Mouse (Mus musculus): ENCODE measurements around the gene Arid1b.
"Not testable (repeated sequence)": the region's sequence is repeated elsewhere in the genome, so short reads cannot be mapped to it uniquely, and the experiment has no call there.

Gene Arid1b

GRCm38 (mm10) chr17:5085942-5086341 lies 91.8 kb downstream of the Arid1b start:
- no peak for DNase-seq (ENCODE audit: extremely low spot score)

GRCm38 (mm10) chr17:5088241-5088640 lies 94.1 kb downstream of the Arid1b start:
- DNase-seq (ENCODE audit: extremely low spot score): not testable (repeated sequence)

- no peak for DNase-seq (ENCODE audit: extremely low spot score)
Observed at GRCm38 (mm10) chr17:5088822-5089221, 94.7 kb downstream of the Arid1b start.

- DNase-seq (ENCODE audit: extremely low spot score): peak; percentile 31
Observed at GRCm38 (mm10) chr17:5089541-5089940, 95.4 kb downstream of the Arid1b start.

- no peak for DNase-seq (ENCODE audit: extremely low spot score)
Observed at GRCm38 (mm10) chr17:5091490-5091889, 97.4 kb downstream of the Arid1b start.

- DNase-seq (ENCODE audit: extremely low spot score): no peak
Observed at GRCm38 (mm10) chr17:5091934-5092333, 97.8 kb downstream of the Arid1b start.

GRCm38 (mm10) chr17:5093343-5093742 lies 99.2 kb downstream of the Arid1b start:
- DNase-seq (ENCODE audit: extremely low spot score): not testable (repeated sequence)

GRCm38 (mm10) chr17:5094636-5095035 lies 100.5 kb downstream of the Arid1b start:
- DNase-seq (ENCODE audit: extremely low spot score): no peak

- no peak for DNase-seq (ENCODE audit: extremely low spot score)
Observed at GRCm38 (mm10) chr17:5095741-5096140, 101.6 kb downstream of the Arid1b start.

GRCm38 (mm10) chr17:5097046-5097445 lies 102.9 kb downstream of the Arid1b start:
- no peak for DNase-seq (ENCODE audit: extremely low spot score)

GRCm38 (mm10) chr17:5097545-5098475 lies 103.7 kb downstream of the Arid1b start:
- no peak for DNase-seq (ENCODE audit: extremely low spot score)

GRCm38 (mm10) chr17:5098727-5099126 lies 104.6 kb downstream of the Arid1b start:
- no peak for DNase-seq (ENCODE audit: extremely low spot score)

GRCm38 (mm10) chr17:5099238-5099637 lies 105.1 kb downstream of the Arid1b start:
- DNase-seq (ENCODE audit: extremely low spot score): no peak

GRCm38 (mm10) chr17:5101157-5101556 lies 107.0 kb downstream of the Arid1b start:
- DNase-seq (ENCODE audit: extremely low spot score): no peak

- no peak for DNase-seq (ENCODE audit: extremely low spot score)
Observed at GRCm38 (mm10) chr17:5101887-5102286, 107.8 kb downstream of the Arid1b start.

- no peak for DNase-seq (ENCODE audit: extremely low spot score)
Observed at GRCm38 (mm10) chr17:5105746-5106145, 111.6 kb downstream of the Arid1b start.

GRCm38 (mm10) chr17:5106263-5107195 lies 112.4 kb downstream of the Arid1b start:
- DNase-seq (ENCODE audit: extremely low spot score): no peak

GRCm38 (mm10) chr17:5107501-5107900 lies 113.4 kb downstream of the Arid1b start:
- DNase-seq (ENCODE audit: extremely low spot score): no peak

GRCm38 (mm10) chr17:5108022-5108421 lies 113.9 kb downstream of the Arid1b start:
- DNase-seq (ENCODE audit: extremely low spot score): no peak

GRCm38 (mm10) chr17:5108546-5109142 lies 114.5 kb downstream of the Arid1b start:
- no peak for DNase-seq (ENCODE audit: extremely low spot score)

- DNase-seq (ENCODE audit: extremely low spot score): no peak
Observed at GRCm38 (mm10) chr17:5109343-5109742, 115.2 kb downstream of the Arid1b start.

- DNase-seq (ENCODE audit: extremely low spot score): no peak
Observed at GRCm38 (mm10) chr17:5110159-5110558, 116.0 kb downstream of the Arid1b start.
